Mouse (Mus musculus) lung, postnatal 4 days (tissue): Measurements from ENCODE around the gene Adgrl1.
A peak's percentile ranks its signal among the peaks of the same experiment; 100 is the strongest.
"Not testable (repeated sequence)": the region's sequence is repeated elsewhere in the genome, so short reads cannot be mapped to it uniquely, and the experiment has no call there.

ENCODE experiments used
- DNase-seq, 2 experiments: peaks; one replicate each; pipeline ENCODE4 v3.0.0; 2021

Gene Adgrl1

DNA sequence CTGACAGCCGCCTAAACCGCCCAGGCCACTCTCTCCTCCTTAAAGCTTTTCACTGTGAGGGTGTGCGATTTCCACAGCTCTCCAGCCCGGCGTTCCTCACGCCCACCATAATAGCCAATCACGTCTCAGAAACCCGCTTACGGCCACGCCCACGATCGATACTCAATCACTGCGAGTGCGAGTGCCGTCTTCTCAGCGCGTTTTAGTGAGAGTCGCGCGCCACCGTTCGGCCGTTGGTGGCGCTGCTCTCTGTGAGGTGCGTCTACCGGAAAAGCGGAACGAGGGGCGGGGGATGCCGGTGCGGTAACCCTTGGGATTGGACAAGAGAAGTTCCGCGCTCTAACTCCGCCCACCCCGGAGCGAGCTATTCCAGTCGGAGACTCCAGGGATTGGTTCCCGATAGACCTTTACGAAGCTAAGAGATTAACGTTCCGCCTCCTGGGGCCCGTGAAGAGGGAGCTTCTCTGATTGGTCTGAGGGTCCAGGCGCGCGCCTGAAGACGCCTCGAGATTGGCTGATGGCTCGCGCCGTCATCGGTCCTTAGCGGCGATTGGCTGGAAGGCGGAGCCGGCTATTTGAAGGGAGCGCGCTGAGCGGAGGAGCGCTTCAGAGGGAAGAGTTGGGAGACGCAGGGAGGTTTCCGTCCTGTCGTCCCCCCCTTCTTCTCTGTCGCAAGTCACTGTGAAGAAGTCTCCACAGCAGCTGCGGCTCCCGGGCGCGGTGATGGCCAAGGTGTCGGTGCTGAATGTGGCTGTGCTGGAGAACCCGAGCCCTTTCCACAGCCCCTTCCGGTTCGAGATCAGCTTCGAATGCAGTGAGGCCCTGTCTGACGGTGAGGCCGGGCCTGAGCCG lies 55.4 kb downstream of the Adgrl1 start, which contains the start of the genes Gm10644 and Asf1b:
Gm10644 (minus strand) TSS at position 100 of the 852 bp plus-strand sequence.
Asf1b (plus strand) TSS at position 402 of the 852 bp plus-strand sequence.
- DNase-seq, result peak; percentile 99 to 100

GRCm38 (mm10) chr8:83955958-83956218 lies 56.0 kb downstream of the Adgrl1 start:
- no peak for DNase-seq

DNA sequence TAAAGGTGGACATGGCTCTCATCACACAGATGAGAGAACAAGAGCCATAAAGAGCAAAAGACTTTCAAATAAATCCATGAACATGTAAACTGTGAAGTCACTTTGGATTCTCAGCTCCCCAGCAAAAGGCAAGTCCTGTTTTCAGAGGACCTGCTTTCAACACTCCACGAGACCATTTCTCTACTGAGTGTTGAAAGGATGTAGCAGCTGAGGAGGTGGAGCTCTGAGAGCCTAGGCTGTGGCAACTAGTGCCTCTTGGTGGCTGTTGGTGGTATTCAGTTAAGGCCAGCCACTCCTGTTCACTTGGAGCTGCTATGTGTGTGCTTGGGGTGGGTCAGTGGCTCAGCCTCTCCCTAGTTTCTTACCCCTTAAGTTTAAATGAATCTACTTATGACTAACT lies 56.9 kb downstream of the Adgrl1 start:
- no peak for DNase-seq

- DNase-seq, result peak; percentile 65 to 71
Observed at GRCm38 (mm10) chr8:83964015-83964765, 64.3 kb downstream of the Adgrl1 start.

- DNase-seq, result no peak
Observed at GRCm38 (mm10) chr8:83967701-83968100, 67.8 kb downstream of the Adgrl1 start.

DNA sequence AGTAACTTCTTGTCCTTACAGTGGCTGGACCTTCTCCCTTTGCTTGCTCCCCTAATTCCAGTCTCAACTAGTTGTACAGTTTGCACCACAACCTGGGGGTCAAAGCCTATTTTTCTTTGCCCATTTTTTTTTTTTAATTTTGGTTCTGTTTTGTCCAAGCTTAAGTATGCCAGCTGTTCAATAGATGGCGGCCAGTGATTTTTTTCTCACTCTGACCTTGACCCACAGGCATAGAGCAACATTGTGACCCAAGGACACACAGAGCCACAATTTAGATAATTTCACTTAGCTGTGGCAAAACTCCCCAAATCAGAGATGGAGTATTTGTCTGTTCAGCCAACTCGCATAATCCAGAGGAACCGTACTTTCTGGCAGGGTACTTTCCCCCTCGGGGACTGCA lies 71.2 kb downstream of the Adgrl1 start:
- no peak for DNase-seq

DNA sequence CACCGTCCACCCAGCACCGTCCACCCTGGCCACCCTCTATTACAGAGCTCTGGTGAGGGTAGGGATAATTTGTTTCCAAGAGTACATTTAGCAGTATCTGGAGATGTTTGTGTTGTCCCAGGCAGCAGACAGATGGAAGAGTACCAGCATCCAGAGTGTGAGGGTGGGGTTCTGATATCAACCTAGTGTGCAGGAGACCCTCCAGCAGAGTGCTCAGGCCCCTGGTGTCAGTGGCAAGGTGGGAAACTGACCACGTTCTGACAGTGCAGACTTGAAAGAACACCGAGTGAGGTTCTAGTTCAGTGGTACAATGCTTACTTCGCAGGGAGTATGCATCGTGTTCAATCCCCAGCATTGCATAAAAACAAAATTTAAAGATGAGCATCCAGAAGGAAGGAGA lies 71.8 kb downstream of the Adgrl1 start:
- DNase-seq, result no peak

DNA sequence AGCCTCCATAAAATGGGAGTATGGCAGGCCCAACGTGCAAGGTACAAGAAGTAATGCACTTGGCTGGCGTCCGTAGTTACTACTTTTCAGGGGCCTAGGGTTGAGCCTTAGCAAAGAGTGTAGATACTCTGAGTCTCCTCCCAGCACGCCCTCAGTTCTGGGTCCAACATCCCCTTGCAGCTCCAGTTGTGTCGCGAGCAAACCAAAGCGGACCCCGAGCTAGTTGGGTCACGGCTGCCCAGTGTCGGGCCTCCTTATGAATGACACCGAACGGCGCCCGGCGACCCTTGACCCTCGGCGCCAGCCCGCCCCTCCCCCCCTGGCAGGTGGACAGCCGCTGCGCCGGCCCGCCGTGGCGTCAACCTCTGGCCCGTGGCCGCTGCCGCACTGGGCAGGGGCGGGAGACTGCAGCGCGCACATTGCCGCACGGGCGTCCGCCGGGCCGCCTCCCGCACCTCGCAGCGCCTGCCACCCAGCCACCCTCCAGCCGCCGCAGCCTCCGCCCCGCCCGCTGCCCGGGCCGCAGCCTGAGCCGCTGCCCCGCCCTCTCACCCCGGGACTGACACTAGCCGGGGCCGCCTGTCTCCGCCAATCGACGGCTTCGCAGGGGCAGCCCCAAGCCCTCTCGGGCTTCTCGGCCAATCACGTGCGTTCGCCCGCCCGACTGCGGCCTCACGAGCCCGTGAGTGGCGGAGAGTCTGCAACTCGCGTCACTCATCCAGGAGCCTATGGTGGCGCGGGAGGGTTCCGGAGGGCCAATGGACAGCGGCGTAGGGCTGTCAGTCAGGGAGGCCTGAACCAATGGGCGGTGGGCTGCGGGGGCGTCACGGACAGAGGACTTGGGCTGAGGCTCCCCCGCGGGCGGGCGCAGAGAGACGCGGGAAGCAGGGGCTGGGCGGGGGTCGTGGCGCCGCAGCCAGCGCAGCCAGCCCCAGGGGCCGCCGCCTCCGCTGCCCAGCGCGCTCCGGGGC lies 72.5 kb downstream of the Adgrl1 start, which contains the start of gene Prkaca:
Prkaca (plus strand) TSS at position 844 of the 971 bp plus-strand sequence.
- DNase-seq, result peak; percentile 97 to 100

DNA sequence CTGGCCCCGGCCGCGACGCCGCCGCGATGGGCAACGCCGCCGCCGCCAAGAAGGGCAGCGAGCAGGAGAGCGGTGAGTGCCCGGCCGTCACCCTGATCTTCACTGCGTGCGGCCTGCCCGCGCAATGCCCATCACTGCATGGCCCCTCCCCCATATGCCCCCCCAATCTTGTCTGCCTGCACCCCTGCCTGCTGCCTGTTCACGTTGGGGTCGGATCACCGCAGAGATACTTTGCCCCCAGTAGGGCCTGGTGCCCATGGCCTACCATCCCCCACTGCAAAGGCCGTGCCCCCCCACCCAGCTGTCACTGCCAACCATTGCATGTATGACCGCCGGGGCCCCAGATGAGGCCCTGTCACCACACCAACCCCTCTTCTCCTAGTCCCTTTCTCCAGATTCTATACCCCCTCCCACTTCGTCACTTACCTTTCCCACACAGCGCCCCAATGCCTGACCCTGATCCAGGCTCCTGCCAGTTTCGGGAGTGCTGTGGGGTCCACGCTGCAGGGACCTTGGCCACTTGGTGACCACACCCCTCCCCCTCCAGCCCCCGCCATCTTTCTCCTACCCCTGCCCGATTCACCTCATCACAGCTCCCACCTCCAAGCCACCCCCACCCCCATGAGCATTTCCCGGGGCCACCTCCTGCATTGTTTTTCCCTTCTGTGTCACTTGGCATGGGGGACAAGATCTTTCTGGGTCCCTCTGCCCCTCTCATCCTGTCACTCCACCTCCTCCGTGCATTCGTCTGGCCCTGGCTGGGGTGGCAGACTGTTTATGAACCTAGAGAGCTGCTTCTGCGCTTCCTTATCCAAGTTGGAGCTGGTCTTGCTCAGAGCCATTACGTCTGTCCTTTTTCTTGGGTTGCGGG lies 73.5 kb downstream of the Adgrl1 start:
- DNase-seq, result no peak

GRCm38 (mm10) chr8:83974521-83974920 lies 74.6 kb downstream of the Adgrl1 start:
- peak; percentile 44 to 63 for DNase-seq

- DNase-seq, result peak in 1 of 2 experiments; percentile 43
Observed at GRCm38 (mm10) chr8:83976101-83976630, 76.3 kb downstream of the Adgrl1 start.

DNA sequence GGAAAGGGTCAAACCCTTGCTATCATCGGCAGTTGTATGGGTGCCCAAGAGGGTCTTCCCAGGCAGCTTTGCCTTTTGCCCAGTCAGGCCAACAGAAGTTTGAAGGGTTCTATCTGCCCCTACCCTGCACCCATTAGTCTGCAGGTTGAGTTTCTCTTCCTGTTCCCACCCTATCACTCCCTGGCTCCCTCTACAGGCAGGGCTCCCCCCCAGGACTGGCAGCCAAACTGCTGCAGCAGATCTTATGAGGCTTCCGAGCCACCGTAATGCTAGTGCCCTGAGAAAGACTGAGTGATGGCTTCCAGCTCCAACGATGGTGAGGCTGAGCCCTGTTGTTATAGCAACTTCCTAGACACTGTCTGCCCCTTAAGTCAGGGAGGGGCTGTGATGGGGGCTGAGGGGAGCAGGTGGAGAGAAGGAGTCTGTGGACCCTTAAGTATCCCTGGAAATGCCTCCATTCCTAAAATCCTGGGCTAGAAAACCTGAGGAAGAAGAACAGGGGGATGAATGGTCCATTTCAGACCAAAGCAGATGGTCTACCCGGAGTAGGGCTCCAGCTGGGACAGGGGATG lies 77.0 kb downstream of the Adgrl1 start:
- DNase-seq, result peak in 1 of 2 experiments; percentile 19

DNA sequence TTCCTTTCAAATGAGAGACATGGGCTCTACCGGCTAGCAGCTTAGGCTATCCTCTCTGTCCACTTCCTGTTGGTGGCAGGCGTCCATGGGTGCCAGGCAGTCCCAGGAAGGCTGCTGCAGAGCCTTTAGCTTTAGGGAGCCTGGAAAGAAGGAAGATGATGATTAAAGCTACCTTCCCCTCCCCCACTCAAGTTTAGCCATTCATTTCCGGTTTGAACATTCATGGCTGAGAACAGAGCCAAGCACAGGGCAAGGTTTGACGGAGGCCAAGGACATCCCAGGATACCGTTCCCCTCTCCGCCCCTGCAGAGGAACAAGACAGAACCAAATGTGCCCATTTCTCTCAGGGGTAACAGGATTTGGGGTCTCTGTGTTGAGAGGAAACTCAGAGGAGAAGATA lies 77.7 kb downstream of the Adgrl1 start:
- DNase-seq, result peak in 1 of 2 experiments; percentile 17

GRCm38 (mm10) chr8:83978200-83978599 lies 78.3 kb downstream of the Adgrl1 start:
- no peak for DNase-seq

DNA sequence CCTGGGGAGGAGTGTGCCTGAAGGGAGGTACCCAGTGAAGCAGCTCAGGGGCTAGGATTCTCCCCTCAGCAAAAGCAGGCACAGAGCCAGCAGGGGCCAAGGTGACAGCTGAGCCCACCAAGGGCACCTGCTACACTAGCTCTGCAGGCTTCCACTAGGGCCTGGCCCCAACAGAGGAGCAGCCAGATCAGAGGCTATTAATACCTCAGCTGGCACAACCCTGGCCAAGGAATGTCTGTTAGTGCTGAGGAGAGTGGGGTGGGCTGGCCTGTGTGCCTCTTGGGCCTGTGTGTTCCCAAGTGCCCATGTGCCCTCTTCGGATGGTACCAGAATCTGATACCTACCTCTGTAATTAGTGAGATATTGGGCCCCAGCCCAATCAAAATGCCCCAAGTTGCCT lies 80.3 kb downstream of the Adgrl1 start:
- DNase-seq, result no peak

DNA sequence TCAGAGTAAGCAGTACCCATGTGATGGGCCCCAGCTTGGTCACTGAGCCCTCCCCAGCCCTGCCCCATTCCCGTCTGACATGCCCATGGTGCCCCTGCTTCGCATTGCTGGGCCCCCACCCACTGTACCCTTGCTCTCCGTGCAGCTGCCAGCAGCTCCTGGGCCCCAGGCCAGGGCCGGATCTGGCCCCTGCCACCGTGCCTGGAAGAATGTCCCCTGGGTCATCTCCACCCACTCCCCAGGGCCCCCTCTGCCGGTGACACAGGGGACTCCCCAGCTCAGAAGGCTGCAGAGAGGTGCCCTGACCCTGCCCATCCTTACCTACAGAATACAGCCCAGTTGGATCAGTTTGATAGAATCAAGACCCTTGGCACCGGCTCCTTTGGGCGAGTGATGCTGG lies 80.9 kb downstream of the Adgrl1 start:
- no peak for DNase-seq

DNA sequence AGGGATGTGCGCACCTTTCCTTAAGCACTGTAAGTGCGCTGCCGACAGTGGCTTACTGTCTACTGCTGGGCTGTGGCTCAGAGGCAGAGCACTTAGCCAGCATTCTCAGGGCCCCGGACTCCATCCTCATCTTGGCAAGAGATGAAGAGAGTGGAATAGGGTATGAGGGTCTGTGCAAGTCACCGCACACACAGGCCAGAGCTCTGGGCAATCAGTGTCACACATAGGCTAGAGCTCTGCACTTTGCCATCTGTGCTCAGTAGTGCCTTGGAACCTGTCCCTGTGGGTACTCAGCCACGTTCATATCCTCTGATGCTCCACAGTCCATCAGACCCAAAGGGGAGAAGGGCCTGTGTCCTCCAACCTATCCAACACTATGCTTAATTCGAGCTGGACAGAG lies 81.6 kb downstream of the Adgrl1 start:
- no peak for DNase-seq

DNA sequence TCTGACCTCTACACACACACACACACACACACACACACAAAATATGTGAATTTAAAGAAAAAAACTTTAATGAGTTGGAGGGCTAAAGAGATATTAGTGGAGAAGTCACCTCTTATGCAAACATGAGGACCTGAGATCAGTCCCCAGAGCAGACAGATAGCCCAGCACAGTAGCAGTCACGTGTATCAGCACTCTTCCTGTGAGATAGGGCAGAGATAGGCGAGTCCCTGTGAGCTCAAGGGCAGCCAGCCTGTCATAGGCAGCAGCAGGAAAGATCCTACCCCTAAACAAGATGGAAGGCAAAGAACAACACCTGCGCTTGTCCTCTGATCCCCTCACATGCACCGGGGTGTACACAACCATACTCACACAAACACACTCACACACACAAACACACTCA lies 82.5 kb downstream of the Adgrl1 start:
- no peak for DNase-seq

DNA sequence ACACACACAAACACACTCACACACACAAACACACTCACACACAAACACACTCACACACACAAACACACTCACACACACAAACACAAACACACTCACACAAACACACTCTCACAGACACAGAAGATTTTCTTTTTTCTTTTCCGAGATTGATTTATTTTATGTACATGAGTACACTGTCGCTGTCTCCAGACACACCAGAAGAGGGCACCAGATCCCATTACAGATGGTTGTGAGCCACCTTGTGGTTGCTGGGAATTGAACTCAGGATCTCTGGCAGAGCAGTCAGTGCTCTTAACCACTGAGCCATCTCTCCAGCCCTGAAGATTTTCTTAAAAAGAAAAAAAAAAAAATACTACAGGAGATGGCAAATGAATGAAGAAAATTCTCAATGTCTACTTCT lies 83.3 kb downstream of the Adgrl1 start:
- not testable (repeated sequence) for DNase-seq

- DNase-seq, result no peak
Observed at GRCm38 (mm10) chr8:83989243-83989642, 89.3 kb downstream of the Adgrl1 start.

- DNase-seq, result no peak
Observed at GRCm38 (mm10) chr8:83990170-83990569, 90.3 kb downstream of the Adgrl1 start.
